Mouse (Mus musculus): ENCODE data around the gene Macc1. TPM values are rescaled to one million over a fixed set of nuclear protein-coding genes. Genes with fewer than 3 reads are reported as not detected.

The Macc1 gene
- not detected in 2 replicates for total RNA-seq (2015; ENCODE audit: low replicate concordance)
- not detected in 2 replicates for total RNA-seq (2017; ENCODE audit: low replicate concordance)

GRCm38 (mm10) chr12:119313970-119314369 is at the start of gene Macc1:
Macc1 (plus strand) TSS chr12:119314270.
- ATAC-seq (replicated peaks; ENCODE audit: low FRiP score, poor library complexity, severe bottlenecking), result no peak

- ATAC-seq (replicated peaks; ENCODE audit: low FRiP score, poor library complexity, severe bottlenecking), result no peak
Observed at GRCm38 (mm10) chr12:119264506-119264905, 49.6 kb upstream of the Macc1 start.

- ATAC-seq (replicated peaks; ENCODE audit: low FRiP score, poor library complexity, severe bottlenecking), result no peak
Observed at GRCm38 (mm10) chr12:119268723-119269122, 45.3 kb upstream of the Macc1 start.

- no peak for ATAC-seq (replicated peaks; ENCODE audit: low FRiP score, poor library complexity, severe bottlenecking)
Observed at GRCm38 (mm10) chr12:119270036-119270435, 44.0 kb upstream of the Macc1 start.

- no peak for ATAC-seq (replicated peaks; ENCODE audit: low FRiP score, poor library complexity, severe bottlenecking)
Observed at GRCm38 (mm10) chr12:119271964-119272363, 42.1 kb upstream of the Macc1 start.

- no peak for ATAC-seq (replicated peaks; ENCODE audit: low FRiP score, poor library complexity, severe bottlenecking)
Observed at GRCm38 (mm10) chr12:119273605-119274004, 40.5 kb upstream of the Macc1 start.

- ATAC-seq (replicated peaks; ENCODE audit: low FRiP score, poor library complexity, severe bottlenecking), result no peak
Observed at GRCm38 (mm10) chr12:119276282-119276681, 37.8 kb upstream of the Macc1 start.

- ATAC-seq (replicated peaks; ENCODE audit: low FRiP score, poor library complexity, severe bottlenecking), result no peak
Observed at GRCm38 (mm10) chr12:119291618-119292017, 22.5 kb upstream of the Macc1 start.

GRCm38 (mm10) chr12:119303618-119304017 is 10.5 kb upstream of the Macc1 start:
- no peak for ATAC-seq (replicated peaks; ENCODE audit: low FRiP score, poor library complexity, severe bottlenecking)

GRCm38 (mm10) chr12:119313014-119313763 is 881 bp upstream of the Macc1 start:
- no peak for ATAC-seq (replicated peaks; ENCODE audit: low FRiP score, poor library complexity, severe bottlenecking)

GRCm38 (mm10) chr12:119318799-119319198 is 4.7 kb downstream of the Macc1 start:
- no peak for ATAC-seq (replicated peaks; ENCODE audit: low FRiP score, poor library complexity, severe bottlenecking)

GRCm38 (mm10) chr12:119325400-119325799 is 11.3 kb downstream of the Macc1 start:
- ATAC-seq (replicated peaks; ENCODE audit: low FRiP score, poor library complexity, severe bottlenecking), result no peak

- ATAC-seq (replicated peaks; ENCODE audit: low FRiP score, poor library complexity, severe bottlenecking), result 0 out of 2 replicates have a peak, but pooled peaks have one; percentile 46
Observed at GRCm38 (mm10) chr12:119330644-119331043, 16.6 kb downstream of the Macc1 start.

GRCm38 (mm10) chr12:119333376-119333775 is 19.3 kb downstream of the Macc1 start:
- ATAC-seq (replicated peaks; ENCODE audit: low FRiP score, poor library complexity, severe bottlenecking), result no peak

GRCm38 (mm10) chr12:119352579-119352978 is 38.5 kb downstream of the Macc1 start:
- ATAC-seq (replicated peaks; ENCODE audit: low FRiP score, poor library complexity, severe bottlenecking), result 0 out of 2 replicates have a peak, but pooled peaks have one; percentile 35

GRCm38 (mm10) chr12:119357418-119358241 is 43.6 kb downstream of the Macc1 start:
- no peak for ATAC-seq (replicated peaks; ENCODE audit: low FRiP score, poor library complexity, severe bottlenecking)

- no peak for ATAC-seq (replicated peaks; ENCODE audit: low FRiP score, poor library complexity, severe bottlenecking)
Observed at GRCm38 (mm10) chr12:119358242-119358515, 44.1 kb downstream of the Macc1 start.

- ATAC-seq (replicated peaks; ENCODE audit: low FRiP score, poor library complexity, severe bottlenecking), result no peak
Observed at GRCm38 (mm10) chr12:119365041-119365440, 51.0 kb downstream of the Macc1 start.

- no peak for ATAC-seq (replicated peaks; ENCODE audit: low FRiP score, poor library complexity, severe bottlenecking)
Observed at GRCm38 (mm10) chr12:119369832-119370231, 55.8 kb downstream of the Macc1 start.

GRCm38 (mm10) chr12:119372359-119372758 is 58.3 kb downstream of the Macc1 start:
- ATAC-seq (replicated peaks; ENCODE audit: low FRiP score, poor library complexity, severe bottlenecking), result no peak

GRCm38 (mm10) chr12:119376879-119377278 is 62.8 kb downstream of the Macc1 start:
- ATAC-seq (replicated peaks; ENCODE audit: low FRiP score, poor library complexity, severe bottlenecking), result no peak
